Mouse (Mus musculus): ENCODE results near the gene Poc1a.

Poc1a gene

GRCm38 (mm10) chr9:106263381-106263924 is 17.4 kb upstream of the Poc1a start:
- in situ Hi-C loops (cut with MboI) = no loop called here

- in situ Hi-C loops (cut with MboI) = no loop called here
These were observed 15.3 kb upstream of the Poc1a start for GRCm38 (mm10) chr9:106265358-106266075.

- in situ Hi-C loops (cut with MboI) = no loop called here
These were observed 13.8 kb upstream of the Poc1a start for GRCm38 (mm10) chr9:106266936-106267657.

- in situ Hi-C loops (cut with MboI) = no loop called here
These were observed 12.4 kb upstream of the Poc1a start for GRCm38 (mm10) chr9:106268421-106268820.

GRCm38 (mm10) chr9:106269076-106269788 is 11.6 kb upstream of the Poc1a start:
- in situ Hi-C loops (cut with MboI) = no loop called here

GRCm38 (mm10) chr9:106269879-106270278 is 11.0 kb upstream of the Poc1a start:
- in situ Hi-C loops (cut with MboI) = no loop called here

GRCm38 (mm10) chr9:106270656-106271055 is 10.2 kb upstream of the Poc1a start:
- in situ Hi-C loops (cut with MboI) = no loop called here

GRCm38 (mm10) chr9:106272288-106272687 is 8.6 kb upstream of the Poc1a start:
- in situ Hi-C loops (cut with MboI) = no loop called here

- in situ Hi-C loops (cut with MboI) = no loop called here
These were observed 7.6 kb upstream of the Poc1a start for GRCm38 (mm10) chr9:106273276-106273675.

GRCm38 (mm10) chr9:106273791-106274190 is 7.1 kb upstream of the Poc1a start:
- in situ Hi-C loops (cut with MboI) = no loop called here

GRCm38 (mm10) chr9:106274652-106275180 is 6.1 kb upstream of the Poc1a start:
- in situ Hi-C loops (cut with MboI) = no loop called here

- in situ Hi-C loops (cut with MboI) = no loop called here
These were observed 5.1 kb upstream of the Poc1a start for GRCm38 (mm10) chr9:106275806-106276205.

GRCm38 (mm10) chr9:106280386-106280785 is 475 bp upstream of the Poc1a start:
- in situ Hi-C loops (cut with MboI) = loop anchor here (5.0 kb wide), 1 partner anchor 142 kb away; no protein-coding TSS in a partner anchor

- in situ Hi-C loops (cut with MboI) = loop anchor here (5.0 kb wide), 1 partner anchor 140 kb away; no protein-coding TSS in a partner anchor
These were observed 1.2 kb downstream of the Poc1a start for GRCm38 (mm10) chr9:106282024-106282423.

GRCm38 (mm10) chr9:106287165-106287564 is 6.3 kb downstream of the Poc1a start:
- in situ Hi-C loops (cut with MboI) = no loop called here

- in situ Hi-C loops (cut with MboI) = no loop called here
These were observed 8.0 kb downstream of the Poc1a start for GRCm38 (mm10) chr9:106288864-106289263.

- in situ Hi-C loops (cut with MboI) = no loop called here
These were observed 9.0 kb downstream of the Poc1a start for GRCm38 (mm10) chr9:106289841-106290240.

- in situ Hi-C loops (cut with MboI) = no loop called here
These were observed 9.8 kb downstream of the Poc1a start for GRCm38 (mm10) chr9:106290636-106291122.

GRCm38 (mm10) chr9:106293569-106294156 is 12.8 kb downstream of the Poc1a start:
- in situ Hi-C loops (cut with MboI) = no loop called here

- in situ Hi-C loops (cut with MboI) = no loop called here
These were observed 15.8 kb downstream of the Poc1a start for GRCm38 (mm10) chr9:106296637-106297174.

- in situ Hi-C loops (cut with MboI) = no loop called here
These were observed 19.4 kb downstream of the Poc1a start for GRCm38 (mm10) chr9:106300176-106300803.
